In genomic region chr14:116987341-116987740, GRCm38 (mm10) we compare ENCODE assay signal across 23 mouse cellular contexts.
DNase-seq lines count a peak whose midpoint lies in the region; ATAC-seq and TF ChIP-seq lines count a peak whose summit lies in the region.
"Had no signal": no experiment of that assay in that cellular context is flagged by ENCODE, and none has a peak within 500 bp of the region (broad histone marks: within the 10 kb centered on the region; RNA-seq: fewer than 3 reads in every experiment).

No protein-coding gene starts in this region.

- no peaks in the 10 kb centered on the region for H3K9me3 ChIP-seq in hindbrain, postnatal 0 days (ENCODE audit: low read length)
- H3K9me3 ChIP-seq in hindbrain, embryonic 11.5 days (ENCODE audit: control insufficient read depth, low read length), result no peaks in the 10 kb centered on the region
- no peaks in the 10 kb centered on the region for H3K9me3 ChIP-seq in lung, postnatal 0 days (ENCODE audit: low read length)
- H3K9me3 ChIP-seq: forebrain, embryonic 15.5 days; limb, embryonic 12.5 days; liver, embryonic 12.5 days; megakaryocyte, embryonic 14.5 days; midbrain, embryonic 15.5 days; neural tube, embryonic 15.5 days; stomach, embryonic 15.5 days had no signal

- TF ChIP-seq EP300 in lung, postnatal 0 days (IDR thresholded peaks at IDR 0.05), result no peak

- peak; percentile 14 to 20 for DNase-seq in cerebellum, postnatal 10 days
- DNase-seq in cerebellum, adult 11-12 months, result no peak
- DNase-seq in hindbrain, postnatal 0 days (ENCODE audit: low spot score), result no peak
- DNase-seq in hindbrain, embryonic 11.5 days (ENCODE audit: low spot score), result no peak
- DNase-seq in lung, postnatal 0 days (ENCODE audit: low spot score), result no peak
- DNase-seq in lung, adult 2 months, result no peak
- DNase-seq in retina, postnatal 1 day, result no peak
- DNase-seq: cerebellum, adult 11 months; cerebellum, postnatal 25 days; kidney, adult 18-20 months; kidney, postnatal 10 days; lung, embryonic 14.5 days; lung, postnatal 36 days; thymus, adult 18-20 months; thymus, postnatal 36 days had no signal

- H3K27ac ChIP-seq in hindbrain, postnatal 0 days, result no peak overlapping the region
- H3K27ac ChIP-seq in hindbrain, embryonic 11.5 days (ENCODE audit: low read depth, low read length), result no peak overlapping the region
- H3K27ac ChIP-seq in lung, postnatal 0 days (ENCODE audit: low read length), result no peak overlapping the region
- H3K27ac ChIP-seq: forebrain, embryonic 15.5 days; hindbrain, embryonic 10.5 days; limb, embryonic 12.5 days; liver, embryonic 12.5 days; midbrain, embryonic 15.5 days; neural tube, embryonic 15.5 days; stomach, embryonic 15.5 days had no signal

- no peaks in the 10 kb centered on the region for H3K36me3 ChIP-seq in hindbrain, postnatal 0 days (ENCODE audit: insufficient read depth, low read length)
- no peaks in the 10 kb centered on the region for H3K36me3 ChIP-seq in hindbrain, embryonic 11.5 days (ENCODE audit: control insufficient read depth, insufficient read depth, low read length)
- no peaks in the 10 kb centered on the region for H3K36me3 ChIP-seq in lung, postnatal 0 days (ENCODE audit: insufficient read depth, low read length)
- H3K36me3 ChIP-seq: liver, embryonic 12.5 days; neural tube, embryonic 15.5 days; stomach, embryonic 15.5 days had no signal

- TF ChIP-seq POLR2A in lung, adult 2 months (IDR thresholded peaks at IDR 0.05; ENCODE audit: borderline replicate concordance, extremely low read depth, low read depth, low read length), result no peak

- H3K4me2 ChIP-seq in hindbrain, postnatal 0 days (ENCODE audit: low read depth, low read length), result no peak overlapping the region
- H3K4me2 ChIP-seq in hindbrain, embryonic 11.5 days (replicated peaks; ENCODE audit: low read depth, low read length), result no peak overlapping the region
- H3K4me2 ChIP-seq in lung, postnatal 0 days (replicated peaks; ENCODE audit: low read depth, low read length), result no peak overlapping the region
- H3K4me2 ChIP-seq: forebrain, embryonic 15.5 days; limb, embryonic 12.5 days; liver, embryonic 12.5 days; lung, embryonic 14.5 days; midbrain, embryonic 15.5 days; neural tube, embryonic 15.5 days; stomach, embryonic 15.5 days had no signal

- H3K4me3 ChIP-seq in hindbrain, postnatal 0 days (ENCODE audit: low read length), result no peak overlapping the region
- no peak overlapping the region for H3K4me3 ChIP-seq in hindbrain, embryonic 11.5 days (ENCODE audit: low read depth, low read length)
- no peak overlapping the region for H3K4me3 ChIP-seq in lung, postnatal 0 days (ENCODE audit: low read depth, low read length)
- H3K4me3 ChIP-seq in lung, adult 2 months (replicated peaks; ENCODE audit: extremely low read depth, low read depth, low read length), result no peak overlapping the region
- H3K4me3 ChIP-seq: forebrain, embryonic 15.5 days; hindbrain, embryonic 10.5 days; limb, embryonic 12.5 days; liver, embryonic 12.5 days; megakaryocyte, embryonic 14.5 days; midbrain, embryonic 15.5 days; neural tube, embryonic 15.5 days; stomach, embryonic 15.5 days had no signal

- ATAC-seq in hindbrain, postnatal 0 days, result no peak
- no peak for ATAC-seq in hindbrain, embryonic 11.5 days (ENCODE audit: low FRiP score)
- no peak for ATAC-seq in lung, postnatal 0 days
- ATAC-seq: forebrain, embryonic 15.5 days; liver, embryonic 12.5 days; midbrain, embryonic 15.5 days had no signal

- H3K9ac ChIP-seq in hindbrain, postnatal 0 days (replicated peaks; ENCODE audit: low read length), result no peak overlapping the region
- H3K9ac ChIP-seq in hindbrain, embryonic 11.5 days (ENCODE audit: low read depth, low read length), result no peak overlapping the region
- H3K9ac ChIP-seq in lung, postnatal 0 days (replicated peaks; ENCODE audit: low read depth), result no peak overlapping the region
- H3K9ac ChIP-seq: forebrain, embryonic 15.5 days; limb, embryonic 12.5 days; liver, embryonic 12.5 days; lung, embryonic 14.5 days; midbrain, embryonic 15.5 days; neural tube, embryonic 15.5 days; stomach, embryonic 15.5 days had no signal

- WGBS in hindbrain, postnatal 0 days, result 86% methylated on average over 3 of the region's 3 CpGs
- WGBS in hindbrain, embryonic 11.5 days, result 88% methylated on average over 3 of the region's 3 CpGs
- WGBS in lung, postnatal 0 days, result 81% methylated on average over 3 of the region's 3 CpGs
- 79% methylated on average over 3 of the region's 3 CpGs for WGBS in lung, adult 2 months

- H3K27me3 ChIP-seq in hindbrain, postnatal 0 days (ENCODE audit: insufficient read depth, low read length), result no peaks in the 10 kb centered on the region
- H3K27me3 ChIP-seq in hindbrain, embryonic 11.5 days (ENCODE audit: control insufficient read depth, insufficient read depth, low read length), result no peaks in the 10 kb centered on the region
- H3K27me3 ChIP-seq in lung, postnatal 0 days (replicated peaks; ENCODE audit: insufficient read depth, low read length), result no peaks in the 10 kb centered on the region
- H3K27me3 ChIP-seq: forebrain, embryonic 15.5 days; limb, embryonic 12.5 days; liver, embryonic 12.5 days; megakaryocyte, embryonic 14.5 days; midbrain, embryonic 15.5 days; neural tube, embryonic 15.5 days; stomach, embryonic 15.5 days had no signal

- TF ChIP-seq CTCF in hindbrain, postnatal 0 days (IDR thresholded peaks at IDR 0.05; ENCODE audit: low read depth), result peak; percentile 40
- peak; percentile 36 for TF ChIP-seq CTCF in lung, postnatal 0 days (IDR thresholded peaks at IDR 0.05)
- TF ChIP-seq CTCF in lung, adult 2 months (IDR thresholded peaks at IDR 0.05; ENCODE audit: insufficient read depth, low read length), result no peak

- H3K4me1 ChIP-seq in hindbrain, postnatal 0 days (ENCODE audit: insufficient read depth, low read length), result no peaks in the 10 kb centered on the region
- H3K4me1 ChIP-seq in hindbrain, embryonic 11.5 days (replicated peaks; ENCODE audit: control insufficient read depth, insufficient read depth, low read length), result no peaks in the 10 kb centered on the region
- no peaks in the 10 kb centered on the region for H3K4me1 ChIP-seq in lung, postnatal 0 days (ENCODE audit: insufficient read depth, low read depth, low read length)
- no peaks in the 10 kb centered on the region for H3K4me1 ChIP-seq in lung, adult 2 months (ENCODE audit: control insufficient read depth, insufficient read depth, low read length)
- H3K4me1 ChIP-seq: forebrain, embryonic 15.5 days; hindbrain, embryonic 10.5 days; limb, embryonic 12.5 days; liver, embryonic 12.5 days; megakaryocyte, embryonic 14.5 days; midbrain, embryonic 15.5 days; neural tube, embryonic 15.5 days; stomach, embryonic 15.5 days had no signal

Comparison
In these comparisons a context has a peak if more than half of its experiments do, and no peak if none do; other contexts are left out.
1. DNase-seq: peak in cerebellum, postnatal 10 days (2 of 2); none in cerebellum, adult 11-12 months (single experiment), hindbrain, postnatal 0 days (single experiment), hindbrain, embryonic 11.5 days (single experiment), lung, postnatal 0 days (single experiment), lung, adult 2 months (single experiment) and retina, postnatal 1 day (single experiment).